Mouse (Mus musculus): ENCODE measurements around the gene Olfr181.

Gene Olfr181

GRCm38 (mm10) chr16:58928655-58929054 is at the start of gene Olfr181:
TSS of gene Olfr181 (minus strand) at chr16:58928755.
- DNase-seq = no peak

DNA sequence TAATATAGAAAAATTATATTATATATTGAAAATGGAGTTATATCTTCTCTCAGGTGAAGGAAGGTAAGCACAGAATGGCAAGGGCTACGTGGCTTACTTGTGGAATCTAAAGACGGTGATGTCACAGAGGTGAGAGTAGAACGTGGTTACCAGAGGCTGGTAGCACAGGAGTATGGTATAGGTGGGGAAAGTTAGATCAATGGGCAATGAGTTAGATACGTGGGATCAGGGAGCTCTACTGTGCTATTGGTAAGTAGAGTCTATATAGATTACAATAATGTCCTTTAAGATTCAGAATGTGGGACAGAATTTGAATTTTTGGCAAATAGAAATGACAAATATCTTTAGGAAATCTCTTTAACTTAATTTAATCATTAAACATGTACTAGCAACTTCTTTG is 737 bp upstream of the Olfr181 start, which contains the start of gene Olfr180:
Gene Olfr180 (minus strand): TSS at position 101 of the 400 bp plus-strand sequence.
- DNase-seq = no peak

DNA sequence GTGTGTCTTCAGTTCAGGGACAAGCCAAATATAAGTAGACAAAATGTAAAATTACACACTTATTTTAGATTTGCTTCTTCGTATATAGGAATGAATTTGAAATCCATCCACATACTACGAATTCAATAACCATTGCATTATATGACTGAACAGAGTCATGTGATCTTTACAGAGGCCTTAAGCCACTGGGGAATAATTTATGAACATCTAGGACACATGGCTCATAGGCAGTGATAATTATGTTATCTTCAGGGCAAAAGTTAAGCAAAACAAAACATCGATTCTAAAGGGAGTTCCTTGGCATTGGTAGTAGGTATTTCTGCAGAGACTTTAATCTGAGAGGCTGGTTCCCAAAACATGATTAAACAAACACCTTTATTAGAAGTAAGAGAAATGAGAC is 36.6 kb downstream of the Olfr181 start, which contains the start of gene Olfr178:
Gene Olfr178 (minus strand): TSS at position 101 of the 400 bp plus-strand sequence.
- no peak for DNase-seq

GRCm38 (mm10) chr16:58884416-58884815 is 44.1 kb downstream of the Olfr181 start:
- no peak for DNase-seq
